Mouse (Mus musculus): ENCODE measurements around the gene Abhd17c. TPM values are rescaled to one million over a fixed set of nuclear protein-coding genes. Genes with fewer than 3 reads are reported as not detected.

Gene Abhd17c
- polyA plus RNA-seq, 1 experiment: 292 TPM

GRCm38 (mm10) chr7:84085049-84085945 is 66.4 kb downstream of the Abhd17c start:
- TF ChIP-seq POLR2A (IDR thresholded peaks at IDR 0.05; ENCODE audit: low read depth, low read length): no peak
- no peak for TF ChIP-seq CTCF (IDR thresholded peaks at IDR 0.05; ENCODE audit: extremely low read depth, insufficient read length, insufficient replicate concordance, low read depth, low read length)
- Histone ChIP-seq H3K4me1 (ENCODE audit: control insufficient read depth, insufficient read depth, insufficient read length, low read length) (no peaks in the 10 kb centered on the region), H3K27ac (ENCODE audit: insufficient read depth, low read depth, low read length) (no peak overlapping the region), H3K27me3 (ENCODE audit: control insufficient read depth, insufficient read depth, low read length) (peaks cover 8% of the 10 kb centered on the region; the same call in 1 of the 2 replicates), H3K36me3 (ENCODE audit: control insufficient read depth, insufficient read depth, low read length) (no peaks in the 10 kb centered on the region), H3K4me3 (ENCODE audit: low read depth, low read length) (peak overlapping the region; percentile 58)
- WGBS: 4% methylated on average over 39 of the region's 39 CpGs

GRCm38 (mm10) chr7:84077257-84078013 is 74.3 kb downstream of the Abhd17c start:
- WGBS: 79% methylated on average over 7 of the region's 7 CpGs
- H3K27ac ChIP-seq (ENCODE audit: insufficient read depth, low read depth, low read length): no peak overlapping the region
- no peaks in the 10 kb centered on the region for H3K4me1 ChIP-seq (ENCODE audit: control insufficient read depth, insufficient read depth, insufficient read length, low read length)
- H3K27me3 ChIP-seq (ENCODE audit: control insufficient read depth, insufficient read depth, low read length): no peaks in the 10 kb centered on the region
- no peak for TF ChIP-seq CTCF (IDR thresholded peaks at IDR 0.05; ENCODE audit: extremely low read depth, insufficient read length, insufficient replicate concordance, low read depth, low read length)
- no peak for TF ChIP-seq POLR2A (IDR thresholded peaks at IDR 0.05; ENCODE audit: low read depth, low read length)
- no peaks in the 10 kb centered on the region for H3K36me3 ChIP-seq (ENCODE audit: control insufficient read depth, insufficient read depth, low read length)
- H3K4me3 ChIP-seq (ENCODE audit: low read depth, low read length): no peak overlapping the region

- no peak overlapping the region for H3K27ac ChIP-seq (ENCODE audit: insufficient read depth, low read depth, low read length)
- H3K27me3 ChIP-seq (ENCODE audit: control insufficient read depth, insufficient read depth, low read length): no peaks in the 10 kb centered on the region
- TF ChIP-seq POLR2A (IDR thresholded peaks at IDR 0.05; ENCODE audit: low read depth, low read length) (no peak), CTCF (IDR thresholded peaks at IDR 0.05; ENCODE audit: extremely low read depth, insufficient read length, insufficient replicate concordance, low read depth, low read length) (no peak)
- no peaks in the 10 kb centered on the region for H3K4me1 ChIP-seq (ENCODE audit: control insufficient read depth, insufficient read depth, insufficient read length, low read length)
- no peak overlapping the region for H3K4me3 ChIP-seq (ENCODE audit: low read depth, low read length)
- H3K36me3 ChIP-seq (ENCODE audit: control insufficient read depth, insufficient read depth, low read length): no peaks in the 10 kb centered on the region
- WGBS: 64% methylated on average over 8 of the region's 8 CpGs
Measured at GRCm38 (mm10) chr7:84074266-84074665, 77.4 kb downstream of the Abhd17c start.

- no peaks in the 10 kb centered on the region for H3K4me1 ChIP-seq (ENCODE audit: control insufficient read depth, insufficient read depth, insufficient read length, low read length)
- WGBS: 93% methylated on average over 3 of the region's 3 CpGs
- no peak for TF ChIP-seq CTCF (IDR thresholded peaks at IDR 0.05; ENCODE audit: extremely low read depth, insufficient read length, insufficient replicate concordance, low read depth, low read length)
- no peak for TF ChIP-seq POLR2A (IDR thresholded peaks at IDR 0.05; ENCODE audit: low read depth, low read length)
- H3K27me3 ChIP-seq (ENCODE audit: control insufficient read depth, insufficient read depth, low read length): no peaks in the 10 kb centered on the region
- no peak overlapping the region for H3K27ac ChIP-seq (ENCODE audit: insufficient read depth, low read depth, low read length)
- no peaks in the 10 kb centered on the region for H3K36me3 ChIP-seq (ENCODE audit: control insufficient read depth, insufficient read depth, low read length)
- H3K4me3 ChIP-seq (ENCODE audit: low read depth, low read length): no peak overlapping the region
Measured at GRCm38 (mm10) chr7:84073856-84074255, 77.8 kb downstream of the Abhd17c start.

- no peaks in the 10 kb centered on the region for H3K27me3 ChIP-seq (ENCODE audit: control insufficient read depth, insufficient read depth, low read length)
- no peak overlapping the region for H3K4me3 ChIP-seq (ENCODE audit: low read depth, low read length)
- H3K4me1 ChIP-seq (ENCODE audit: control insufficient read depth, insufficient read depth, insufficient read length, low read length): no peaks in the 10 kb centered on the region
- no peaks in the 10 kb centered on the region for H3K36me3 ChIP-seq (ENCODE audit: control insufficient read depth, insufficient read depth, low read length)
- TF ChIP-seq POLR2A (IDR thresholded peaks at IDR 0.05; ENCODE audit: low read depth, low read length) (no peak), CTCF (IDR thresholded peaks at IDR 0.05; ENCODE audit: extremely low read depth, insufficient read length, insufficient replicate concordance, low read depth, low read length) (no peak)
- no peak overlapping the region for H3K27ac ChIP-seq (ENCODE audit: insufficient read depth, low read depth, low read length)
- WGBS: 88% methylated on average over 5 of the region's 5 CpGs
Measured at GRCm38 (mm10) chr7:84068931-84069330, 82.8 kb downstream of the Abhd17c start.

GRCm38 (mm10) chr7:84059799-84060198 is 91.9 kb downstream of the Abhd17c start:
- Histone ChIP-seq H3K4me3 (ENCODE audit: low read depth, low read length) (no peak overlapping the region), H3K36me3 (ENCODE audit: control insufficient read depth, insufficient read depth, low read length) (no peaks in the 10 kb centered on the region), H3K27ac (ENCODE audit: insufficient read depth, low read depth, low read length) (no peak overlapping the region), H3K27me3 (ENCODE audit: control insufficient read depth, insufficient read depth, low read length) (no peaks in the 10 kb centered on the region), H3K4me1 (ENCODE audit: control insufficient read depth, insufficient read depth, insufficient read length, low read length) (peaks cover 3% of the 10 kb centered on the region; the same call in 1 of the 2 replicates)
- TF ChIP-seq CTCF (IDR thresholded peaks at IDR 0.05; ENCODE audit: extremely low read depth, insufficient read length, insufficient replicate concordance, low read depth, low read length) (no peak), POLR2A (IDR thresholded peaks at IDR 0.05; ENCODE audit: low read depth, low read length) (no peak)
- WGBS: 94% methylated on average over 7 of the region's 7 CpGs

Other genes starting within 250 kb of the Abhd17c start
- 0.19 and 0.27 TPM in 2 replicates for gene Cemip, start 65.4 kb downstream of the Abhd17c start, polyA plus RNA-seq (2012; rRNA removed)

All from small intestine, adult 2 months (tissue).